Mouse (Mus musculus) liver, postnatal 0 days (tissue): Measurements from ENCODE around the gene Dyrk3.

Source experiments
- CTCF ChIP-seq: sonication (generic); IDR thresholded peaks from 2 replicates; pipeline ENCODE4 v1.5.1; 2016; ENCODE audit warnings: antibody characterized with exemption, low read depth
- EP300 ChIP-seq: IDR thresholded peaks from 2 replicates; pipeline ENCODE4 v1.6.1; 2016; ENCODE audit warnings: antibody characterized with exemption, low read depth, mild to moderate bottlenecking

DNA sequence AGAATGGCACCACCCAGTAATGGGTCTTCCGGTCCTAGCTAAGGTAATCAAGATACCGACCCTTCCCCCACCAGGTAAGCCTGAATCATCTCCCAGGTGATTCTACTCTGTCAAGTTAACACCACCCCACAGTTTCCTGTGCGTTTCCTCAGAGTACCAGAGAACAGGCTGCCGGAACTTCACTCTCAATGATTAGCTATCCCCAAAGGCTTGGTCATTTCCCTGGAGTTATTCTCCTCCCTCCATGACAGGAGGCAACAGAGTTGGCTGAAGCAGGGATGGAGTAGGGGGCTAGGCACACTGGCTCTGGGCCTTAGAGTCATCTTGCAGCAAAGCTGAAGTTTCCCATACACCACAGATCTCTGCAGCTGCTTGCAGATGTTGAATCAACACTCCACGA is 49.7 kb upstream of the Dyrk3 start:
- TF ChIP-seq CTCF (no peak), EP300 (no peak)
